In the genomic region with DNA sequence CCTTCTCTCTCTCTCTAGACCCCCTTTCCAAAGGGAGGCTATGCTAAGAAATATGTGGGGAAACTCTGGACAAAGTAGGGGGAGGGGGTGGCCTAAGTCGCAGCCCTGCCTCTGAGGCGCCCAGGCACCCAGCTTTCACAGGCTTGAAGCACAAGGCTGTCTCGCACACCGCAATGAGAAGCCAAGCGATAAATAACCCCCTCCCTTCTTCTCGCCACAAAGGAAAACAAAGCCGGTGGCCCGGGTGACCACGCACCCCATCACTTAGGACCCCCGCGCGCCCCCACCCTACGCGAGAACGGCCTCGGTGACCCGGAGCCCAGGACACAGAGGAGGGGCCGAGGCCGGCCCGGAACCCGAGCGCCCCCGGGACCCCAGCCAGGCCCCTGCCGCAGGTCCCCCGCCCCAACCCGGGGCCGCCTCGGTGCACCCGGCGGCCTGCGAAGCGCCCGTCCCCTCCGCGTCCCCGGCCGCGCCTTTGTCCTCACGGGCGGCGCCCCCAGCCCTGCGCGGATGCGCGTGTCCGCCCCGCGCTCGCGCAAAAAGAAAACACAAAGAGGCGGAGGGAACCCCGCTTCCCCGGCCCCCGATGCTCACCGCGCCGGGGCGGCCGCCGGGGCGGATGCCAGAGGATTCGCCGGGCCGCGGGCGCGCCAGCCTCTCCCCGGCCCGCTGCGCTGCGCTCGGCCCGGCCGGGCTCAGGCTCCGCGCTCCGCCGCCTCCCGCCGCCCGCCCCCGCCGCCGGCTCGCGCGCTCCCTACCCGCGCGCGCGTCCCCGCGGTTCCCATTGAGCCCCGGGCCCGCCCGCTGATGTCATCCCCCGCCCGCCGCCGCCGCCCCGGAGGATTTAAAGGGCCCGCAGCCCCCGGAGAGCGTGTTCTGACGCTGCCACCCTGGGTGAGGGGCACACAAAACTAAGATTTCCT, we compare ENCODE assay signal across 8 mouse cellular contexts. TPM values are rescaled to one million over a fixed set of nuclear protein-coding genes. Genes with fewer than 3 reads are reported as not detected.
A peak's percentile ranks its signal among the peaks of the same experiment; 100 is the strongest.
DNase-seq lines count a peak whose midpoint lies in the region; ATAC-seq and TF ChIP-seq lines count a peak whose summit lies in the region.

No protein-coding gene starts in this region.

- H3K27me3 ChIP-seq in MEL (ENCODE audit: control insufficient read depth in 1 of 2, insufficient read depth in 2 of 2, low read length in 2 of 2), result no peaks in the 10 kb centered on the region
- H3K27me3 ChIP-seq in forebrain, embryonic 16.5 days (replicated peaks; ENCODE audit: control insufficient read depth, insufficient read depth, low read length), result no peaks in the 10 kb centered on the region
- H3K27me3 ChIP-seq in lung, embryonic 16.5 days (ENCODE audit: control insufficient read depth, insufficient read depth, low read depth, low read length), result no peaks in the 10 kb centered on the region

- peaks cover 9 to 15% of the 10 kb centered on the region in 2 experiments for H3K4me1 ChIP-seq in MEL (ENCODE audit: control insufficient read depth in 1 of 2, insufficient read depth in 2 of 2, low read length in 2 of 2)
- H3K4me1 ChIP-seq in forebrain, embryonic 16.5 days (replicated peaks; ENCODE audit: control insufficient read depth, insufficient read depth, low read length), result peaks cover 44% of the 10 kb centered on the region
- H3K4me1 ChIP-seq in lung, embryonic 16.5 days (replicated peaks; ENCODE audit: control insufficient read depth, insufficient read depth, low read length), result peaks cover 44% of the 10 kb centered on the region

- intact Hi-C loops in heart, postnatal 25 days (cut with DNase I), result loop anchor here (2.0 kb wide), 1 partner anchor 39 kb away; the partner anchor contains the start of gene Tmem184b

- WGBS in forebrain, embryonic 16.5 days, result under 1% methylated on average over 81 of the region's 107 CpGs
- WGBS in lung, embryonic 16.5 days, result under 1% methylated on average over 88 of the region's 107 CpGs

- TF ChIP-seq RAD21 in MEL (IDR thresholded peaks at IDR 0.05; ENCODE audit: low read depth, low read length), result no peak

- TF ChIP-seq CTCF in MEL (IDR thresholded peaks at IDR 0.05 in 2 of 3, conservative IDR thresholded peaks at IDR 0.05 in 1 of 3; ENCODE audit: control insufficient read depth in 1 of 3, insufficient read depth in 1 of 3, low read depth in 2 of 3, low read length in 3 of 3, poor library complexity in 1 of 3, severe bottlenecking in 1 of 3), result no peak

- no peak for TF ChIP-seq EP300 in MEL (IDR thresholded peaks at IDR 0.05; ENCODE audit: low read depth in 1 of 2, low read length in 2 of 2)

- H3K9me3 ChIP-seq in MEL (replicated peaks; ENCODE audit: insufficient read depth, low read length), result no peaks in the 10 kb centered on the region
- H3K9me3 ChIP-seq in forebrain, embryonic 16.5 days (ENCODE audit: control insufficient read depth, low read length), result no peaks in the 10 kb centered on the region
- no peaks in the 10 kb centered on the region for H3K9me3 ChIP-seq in lung, embryonic 16.5 days (ENCODE audit: control insufficient read depth, low read length)

- peaks cover 0 to 9% of the 10 kb centered on the region in 2 experiments; a peak in 2 of 4 replicates for H3K36me3 ChIP-seq in MEL (ENCODE audit: control insufficient read depth in 1 of 2, insufficient read depth in 2 of 2, low read length in 2 of 2)
- H3K36me3 ChIP-seq in forebrain, embryonic 16.5 days (ENCODE audit: control insufficient read depth, insufficient read depth), result peaks cover 11% of the 10 kb centered on the region
- H3K36me3 ChIP-seq in lung, embryonic 16.5 days (ENCODE audit: control insufficient read depth, insufficient read depth, low read length), result peaks cover 10% of the 10 kb centered on the region

- peak; percentile 70 for ATAC-seq in forebrain, embryonic 16.5 days
- ATAC-seq in lung, embryonic 16.5 days (ENCODE audit: low read depth), result peak; percentile 71

- DNase-seq in MEL (ENCODE audit: low read depth, low spot score), result peak; percentile 68
- DNase-seq in cerebellum, adult 11 months, result peak; percentile 78
- peak; percentile 75 for DNase-seq in heart, postnatal 25 days (ENCODE audit: low spot score)
- DNase-seq in layer of hippocampus, adult 18-20 months (ENCODE audit: low spot score in 2 of 2), result peak; percentile 66 to 84
- peak; percentile 60 for DNase-seq in ovary, adult 18-20 months (ENCODE audit: low spot score)
- DNase-seq in thymus, postnatal 10 days (ENCODE audit: low spot score in 2 of 2), result peak; percentile 68 to 83

- peaks cover 15% of the 10 kb centered on the region for H3K79me2 ChIP-seq in MEL (ENCODE audit: control insufficient read depth, insufficient read depth, low read length, poor library complexity)

- peak overlapping the region; percentile 68 to 99 for H3K4me3 ChIP-seq in MEL (ENCODE audit: control insufficient read depth in 1 of 2, insufficient read depth in 1 of 2, low read depth in 2 of 2, low read length in 2 of 2)
- peak overlapping the region; percentile 83 for H3K4me3 ChIP-seq in forebrain, embryonic 16.5 days (replicated peaks; ENCODE audit: low read length)
- peak overlapping the region; percentile 86 for H3K4me3 ChIP-seq in lung, embryonic 16.5 days (ENCODE audit: low read length)

- H3K9ac ChIP-seq in MEL (ENCODE audit: control insufficient read depth, low read depth, low read length, poor library complexity, severe bottlenecking), result peak overlapping the region; percentile 85
- peak overlapping the region; percentile 99 for H3K9ac ChIP-seq in forebrain, embryonic 16.5 days (replicated peaks; ENCODE audit: low read depth, low read length)
- H3K9ac ChIP-seq in lung, embryonic 16.5 days (ENCODE audit: low read length), result peak overlapping the region; percentile 99

- peak overlapping the region; percentile 34 for H3K27ac ChIP-seq in MEL (ENCODE audit: control insufficient read depth, low read depth, low read length)
- peak overlapping the region; percentile 94 for H3K27ac ChIP-seq in forebrain, embryonic 16.5 days (ENCODE audit: low read length)
- peak overlapping the region; percentile 96 for H3K27ac ChIP-seq in lung, embryonic 16.5 days (ENCODE audit: low read length)

- TF ChIP-seq POLR2A in MEL (IDR thresholded peaks at IDR 0.05; ENCODE audit: control insufficient read depth in 1 of 2, insufficient read depth in 1 of 2, low read depth in 1 of 2, low read length in 2 of 2, poor library complexity in 1 of 2), result peak in 1 of 2 experiments; percentile 48; a peak in 2 of 4 replicates

- H3K4me2 ChIP-seq in forebrain, embryonic 16.5 days (ENCODE audit: low read length), result peak overlapping the region; percentile 96
- H3K4me2 ChIP-seq in lung, embryonic 16.5 days (ENCODE audit: low read depth, low read length), result peak overlapping the region; percentile 91

TF ChIP-seq in MEL, 35 proteins besides CTCF, POLR2A, EP300 and RAD21:
- 0 out of 2 replicates have a peak, but pooled peaks have one; percentile 28 for TF ChIP-seq CHD1 (IDR thresholded peaks at IDR 0.05; ENCODE audit: low read depth, low read length)
- TF ChIP-seq MYB (IDR thresholded peaks at IDR 0.05; ENCODE audit: low read depth, low read length), result no peak
- peak; percentile 41; the same call in 1 of the 2 replicates for TF ChIP-seq SIN3A (IDR thresholded peaks at IDR 0.05; ENCODE audit: low read length)
- TF ChIP-seq MAX (IDR thresholded peaks at IDR 0.05; ENCODE audit: low read length), result 0 out of 2 replicates have a peak, but pooled peaks have one; percentile 28
- 0 out of 2 replicates have a peak, but pooled peaks have one; percentile 3 for TF ChIP-seq MXI1 (IDR thresholded peaks at IDR 0.05; ENCODE audit: low read depth, low read length)
- TF ChIP-seq ZNF384 (IDR thresholded peaks at IDR 0.05; ENCODE audit: low read depth, low read length), result no peak
- TF ChIP-seq HCFC1 (IDR thresholded peaks at IDR 0.05; ENCODE audit: low read depth, low read length), result peak; percentile 58; the same call in 1 of the 2 replicates
- TF ChIP-seq ETS1 (IDR thresholded peaks at IDR 0.05; ENCODE audit: low read depth, low read length), result peak; percentile 29; the same call in 1 of the 2 replicates
- TF ChIP-seq UBTF (IDR thresholded peaks at IDR 0.05; ENCODE audit: borderline replicate concordance, insufficient read depth, low read depth, low read length), result peak; percentile 17; the same call in 1 of the 2 replicates
- no peak for TF ChIP-seq POLR2AphosphoS5 (IDR thresholded peaks at IDR 0.05; ENCODE audit: borderline replicate concordance, low read depth, low read length)

RNA-seq across cellular contexts. Expression of gene Csnk1e, which starts 13.8 kb away (rescaled TPM):
- 28.5 and 33.3 TPM in 2 replicates for total RNA-seq in MEL (2012; rRNA removed)
- polyA plus RNA-seq in MEL (2012; ENCODE audit: insufficient read depth in 1 of 2, insufficient read length in 2 of 2, low read depth in 1 of 2, low replicate concordance in 2 of 2, missing spikeins in 1 of 2), result 10 to 100 TPM in 1 of 2 experiments, not detected in 1; 58.1 TPM
- polyA plus RNA-seq in forebrain, embryonic 16.5 days (2015; fragmentation: Nextera tagmentation; extraction: Ambion mirVana), result 234 and 240 TPM in 2 replicates
- total RNA-seq in heart, postnatal 25 days (2021), result 10 to 100 TPM; 48.4 to 54.0 TPM
- 100 to 1,000 TPM in 1 of 2 experiments, 10 to 100 TPM in 1; 95.9 to 109 TPM for total RNA-seq in layer of hippocampus, adult 18-20 months (2021)
- polyA plus RNA-seq in lung, embryonic 16.5 days (2015; fragmentation: Nextera tagmentation; extraction: Ambion mirVana), result 54.7 and 58.0 TPM in 2 replicates

RNA-seq across cellular contexts. Expression of gene Tmem184b, which starts 38.2 kb away (rescaled TPM):
- 7.2 and 7.5 TPM in 2 replicates for total RNA-seq in MEL (2012; rRNA removed)
- polyA plus RNA-seq in MEL (2012; ENCODE audit: insufficient read depth in 1 of 2, insufficient read length in 2 of 2, low read depth in 1 of 2, low replicate concordance in 2 of 2, missing spikeins in 1 of 2), result 10 to 100 TPM in 1 of 2 experiments, not detected in 1; 28.4 TPM
- 43.4 and 44.0 TPM in 2 replicates for polyA plus RNA-seq in forebrain, embryonic 16.5 days (2015; fragmentation: Nextera tagmentation; extraction: Ambion mirVana)
- 10 to 100 TPM; 43.0 to 46.7 TPM for total RNA-seq in heart, postnatal 25 days (2021)
- 10 to 100 TPM; 55.0 to 57.9 TPM for total RNA-seq in layer of hippocampus, adult 18-20 months (2021)
- 71.1 and 78.2 TPM in 2 replicates for polyA plus RNA-seq in lung, embryonic 16.5 days (2015; fragmentation: Nextera tagmentation; extraction: Ambion mirVana)

Comparison
In these comparisons a context has a peak if more than half of its experiments do, and no peak if none do; other contexts are left out.
1. Peak in every context shown above with its lines: DNase-seq, ATAC-seq, H3K4me3 ChIP-seq and H3K27ac ChIP-seq.
2. H3K27ac ChIP-seq: peak in every context shown above with its lines; median percentile 96 in lung, embryonic 16.5 days; 94 in forebrain, embryonic 16.5 days; 34 in MEL.